Mouse (Mus musculus): Measurements from ENCODE around the gene Slc38a3. TPM values are rescaled to one million over a fixed set of nuclear protein-coding genes. Genes with fewer than 3 reads are reported as not detected.
A peak's percentile ranks its signal among the peaks of the same experiment; 100 is the strongest.

Gene Slc38a3
- polyA plus RNA-seq, 1 experiment from 2014 or later = 0.51 TPM

DNA sequence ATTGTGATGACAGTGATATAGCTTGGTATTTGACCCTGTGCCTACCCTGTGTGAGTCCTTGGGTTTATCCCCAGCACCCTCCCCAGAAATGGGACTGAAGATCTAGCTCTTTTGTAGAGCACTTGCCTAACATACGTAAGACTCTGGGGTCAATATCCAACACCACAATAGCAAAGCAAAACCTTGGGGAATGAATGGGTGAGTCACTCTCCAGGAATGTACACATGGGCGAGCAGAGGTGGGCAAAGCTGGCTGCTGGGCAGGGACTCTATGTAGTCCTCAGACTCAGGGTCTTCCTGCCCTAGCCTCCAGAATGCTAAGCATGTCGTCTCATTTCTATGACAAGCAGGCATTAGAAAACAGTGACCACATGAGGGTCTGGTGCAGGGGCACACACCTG is 20.6 kb downstream of the Slc38a3 start:
- WGBS = 53% methylated on average over 3 of the region's 3 CpGs
- H3K9me3 ChIP-seq (ENCODE audit: low read length) = no peaks in the 10 kb centered on the region
- no peak overlapping the region for H3K9ac ChIP-seq (replicated peaks; ENCODE audit: low read depth)
- peaks cover 10% of the 10 kb centered on the region; the same call in 1 of the 2 replicates for H3K4me1 ChIP-seq (ENCODE audit: insufficient read depth, low read depth, low read length)
- DNase-seq (ENCODE audit: low spot score) = no peak
- no peak overlapping the region for H3K27ac ChIP-seq (ENCODE audit: low read length)
- no peak overlapping the region for H3K4me2 ChIP-seq (replicated peaks; ENCODE audit: low read depth, low read length)
- H3K27me3 ChIP-seq (replicated peaks; ENCODE audit: insufficient read depth, low read length) = no peaks in the 10 kb centered on the region
- no peaks in the 10 kb centered on the region for H3K36me3 ChIP-seq (ENCODE audit: insufficient read depth, low read length)
- TF ChIP-seq CTCF (IDR thresholded peaks at IDR 0.05) (no peak), EP300 (IDR thresholded peaks at IDR 0.05) (no peak)
- H3K4me3 ChIP-seq (ENCODE audit: low read depth, low read length) = no peak overlapping the region
- no peak for ATAC-seq

DNA sequence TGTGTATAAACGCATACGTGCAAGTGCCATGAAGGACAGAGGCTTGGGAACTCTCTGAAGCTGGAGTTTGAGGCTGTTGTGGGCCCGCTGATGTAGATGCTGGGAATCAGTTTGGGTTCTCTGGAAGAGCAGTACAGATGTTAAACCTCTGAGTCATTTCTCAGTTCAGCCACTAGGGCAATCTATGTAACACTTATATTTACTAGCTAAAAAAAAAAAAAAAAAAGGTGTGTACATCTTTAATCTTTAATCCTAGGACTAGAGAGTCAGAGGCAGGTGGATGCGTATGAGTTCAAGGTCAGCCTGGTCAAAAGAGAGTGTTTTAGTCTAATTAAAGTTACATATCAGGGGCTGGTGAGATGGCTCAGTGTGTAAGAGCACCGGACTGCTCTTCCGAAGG is 22.4 kb downstream of the Slc38a3 start:
- Histone ChIP-seq H3K4me3 (ENCODE audit: low read depth, low read length) (no peak overlapping the region), H3K9me3 (ENCODE audit: low read length) (no peaks in the 10 kb centered on the region), H3K4me1 (ENCODE audit: insufficient read depth, low read depth, low read length) (peaks cover 10% of the 10 kb centered on the region; the same call in 1 of the 2 replicates), H3K27ac (ENCODE audit: low read length) (no peak overlapping the region), H3K9ac (replicated peaks; ENCODE audit: low read depth) (no peak overlapping the region), H3K36me3 (ENCODE audit: insufficient read depth, low read length) (no peaks in the 10 kb centered on the region), H3K4me2 (replicated peaks; ENCODE audit: low read depth, low read length) (no peak overlapping the region), H3K27me3 (replicated peaks; ENCODE audit: insufficient read depth, low read length) (no peaks in the 10 kb centered on the region)
- DNase-seq (ENCODE audit: low spot score) = peak; percentile 36
- TF ChIP-seq EP300 (IDR thresholded peaks at IDR 0.05) (no peak), CTCF (IDR thresholded peaks at IDR 0.05) (peak; percentile 31; the same call in 1 of the 2 replicates)
- 78% methylated on average over 6 of the region's 6 CpGs for WGBS
- no peak for ATAC-seq

- Histone ChIP-seq H3K27me3 (replicated peaks; ENCODE audit: insufficient read depth, low read length) (no peaks in the 10 kb centered on the region), H3K9ac (replicated peaks; ENCODE audit: low read depth) (no peak overlapping the region), H3K4me3 (ENCODE audit: low read depth, low read length) (no peak overlapping the region), H3K4me2 (replicated peaks; ENCODE audit: low read depth, low read length) (no peak overlapping the region), H3K36me3 (ENCODE audit: insufficient read depth, low read length) (no peaks in the 10 kb centered on the region), H3K27ac (ENCODE audit: low read length) (no peak overlapping the region), H3K9me3 (ENCODE audit: low read length) (no peaks in the 10 kb centered on the region), H3K4me1 (ENCODE audit: insufficient read depth, low read depth, low read length) (peaks cover 10% of the 10 kb centered on the region; the same call in 1 of the 2 replicates)
- DNase-seq (ENCODE audit: low spot score) (peak; percentile 77), ATAC-seq (peak; percentile 62)
- peak; percentile 97 for TF ChIP-seq CTCF (IDR thresholded peaks at IDR 0.05)
- no peak for TF ChIP-seq EP300 (IDR thresholded peaks at IDR 0.05)
- WGBS = 13% methylated on average over 5 of the region's 5 CpGs
These were observed 23.8 kb downstream of the Slc38a3 start for GRCm38 (mm10) chr9:107645577-107645976.

- TF ChIP-seq CTCF (IDR thresholded peaks at IDR 0.05) (no peak), EP300 (IDR thresholded peaks at IDR 0.05) (no peak)
- Histone ChIP-seq H3K27ac (ENCODE audit: low read length) (no peak overlapping the region), H3K4me1 (ENCODE audit: insufficient read depth, low read depth, low read length) (peaks cover 10% of the 10 kb centered on the region; the same call in 1 of the 2 replicates), H3K9me3 (ENCODE audit: low read length) (no peaks in the 10 kb centered on the region), H3K36me3 (ENCODE audit: insufficient read depth, low read length) (no peaks in the 10 kb centered on the region), H3K27me3 (replicated peaks; ENCODE audit: insufficient read depth, low read length) (no peaks in the 10 kb centered on the region), H3K9ac (replicated peaks; ENCODE audit: low read depth) (no peak overlapping the region), H3K4me2 (replicated peaks; ENCODE audit: low read depth, low read length) (peak overlapping the region; percentile 59), H3K4me3 (ENCODE audit: low read depth, low read length) (0 out of 2 replicates have a peak overlapping the region, but pooled peaks have one; percentile 17)
- ATAC-seq (no peak), DNase-seq (ENCODE audit: low spot score) (no peak)
- 46% methylated on average over 7 of the region's 7 CpGs for WGBS
These were observed 24.2 kb downstream of the Slc38a3 start for GRCm38 (mm10) chr9:107645153-107645510.

- peak; percentile 95 for DNase-seq (ENCODE audit: low spot score)
- Histone ChIP-seq H3K9me3 (ENCODE audit: low read length) (no peaks in the 10 kb centered on the region), H3K4me2 (replicated peaks; ENCODE audit: low read depth, low read length) (peak overlapping the region; percentile 59), H3K4me1 (ENCODE audit: insufficient read depth, low read depth, low read length) (peaks cover 10% of the 10 kb centered on the region; the same call in 1 of the 2 replicates), H3K27me3 (replicated peaks; ENCODE audit: insufficient read depth, low read length) (no peaks in the 10 kb centered on the region), H3K4me3 (ENCODE audit: low read depth, low read length) (peak overlapping the region; percentile 17; the same call in 1 of the 2 replicates), H3K9ac (replicated peaks; ENCODE audit: low read depth) (peak overlapping the region; percentile 58), H3K36me3 (ENCODE audit: insufficient read depth, low read length) (no peaks in the 10 kb centered on the region), H3K27ac (ENCODE audit: low read length) (0 out of 2 replicates have a peak overlapping the region, but pooled peaks have one; percentile 38)
- peak; percentile 86 for ATAC-seq
- TF ChIP-seq EP300 (IDR thresholded peaks at IDR 0.05) (peak; percentile 33; the same call in 1 of the 2 replicates), CTCF (IDR thresholded peaks at IDR 0.05) (peak; percentile 98)
- 3% methylated on average over 35 of the region's 35 CpGs for WGBS
These were observed 24.7 kb downstream of the Slc38a3 start for GRCm38 (mm10) chr9:107644495-107645152.

DNA sequence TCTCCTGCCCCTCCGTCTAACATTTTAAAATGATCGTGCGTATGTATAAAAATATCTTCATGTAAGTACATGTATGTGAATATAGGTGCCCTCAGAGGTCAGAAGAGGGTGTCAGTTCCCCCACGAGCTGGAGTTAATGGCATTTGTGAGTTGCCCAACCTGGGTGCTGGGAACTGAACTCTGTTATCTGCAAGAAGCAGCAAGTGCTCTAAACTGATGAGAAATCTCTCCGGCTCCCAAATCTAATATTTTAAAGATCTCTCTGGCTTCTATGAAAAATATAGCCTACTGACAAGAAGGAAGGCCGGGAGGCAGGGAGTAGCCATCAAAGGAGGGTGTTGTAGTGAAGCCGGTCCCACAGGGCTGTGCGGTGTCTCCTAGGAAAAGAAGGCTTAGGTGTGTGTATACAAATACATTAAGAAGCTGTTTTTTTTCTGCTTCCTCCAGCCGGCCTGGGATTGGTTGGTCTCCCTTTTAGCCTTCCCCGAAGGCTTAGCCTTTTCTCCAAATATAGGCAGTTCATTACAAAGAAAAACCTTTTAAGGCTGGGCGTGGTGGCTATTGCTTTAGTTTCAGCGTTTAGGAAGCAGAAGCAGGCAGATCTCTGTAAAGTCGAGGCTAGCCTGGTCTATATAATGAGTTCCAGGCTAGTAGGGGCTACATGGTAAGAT is 25.7 kb downstream of the Slc38a3 start:
- Histone ChIP-seq H3K4me1 (ENCODE audit: insufficient read depth, low read depth, low read length) (peaks cover 10% of the 10 kb centered on the region; the same call in 1 of the 2 replicates), H3K36me3 (ENCODE audit: insufficient read depth, low read length) (no peaks in the 10 kb centered on the region), H3K9me3 (ENCODE audit: low read length) (no peaks in the 10 kb centered on the region), H3K27ac (ENCODE audit: low read length) (no peak overlapping the region), H3K27me3 (replicated peaks; ENCODE audit: insufficient read depth, low read length) (no peaks in the 10 kb centered on the region), H3K9ac (replicated peaks; ENCODE audit: low read depth) (no peak overlapping the region), H3K4me2 (replicated peaks; ENCODE audit: low read depth, low read length) (no peak overlapping the region; the same call in 1 of the 2 replicates), H3K4me3 (ENCODE audit: low read depth, low read length) (no peak overlapping the region)
- DNase-seq (ENCODE audit: low spot score) (no peak), ATAC-seq (no peak)
- WGBS = 90% methylated on average over 13 of the region's 13 CpGs
- TF ChIP-seq CTCF (IDR thresholded peaks at IDR 0.05) (no peak), EP300 (IDR thresholded peaks at IDR 0.05) (no peak)
